Mouse (Mus musculus): ENCODE data around the gene Epb41l4b.
A peak's percentile ranks its signal among the peaks of the same experiment; 100 is the strongest.

DNA sequence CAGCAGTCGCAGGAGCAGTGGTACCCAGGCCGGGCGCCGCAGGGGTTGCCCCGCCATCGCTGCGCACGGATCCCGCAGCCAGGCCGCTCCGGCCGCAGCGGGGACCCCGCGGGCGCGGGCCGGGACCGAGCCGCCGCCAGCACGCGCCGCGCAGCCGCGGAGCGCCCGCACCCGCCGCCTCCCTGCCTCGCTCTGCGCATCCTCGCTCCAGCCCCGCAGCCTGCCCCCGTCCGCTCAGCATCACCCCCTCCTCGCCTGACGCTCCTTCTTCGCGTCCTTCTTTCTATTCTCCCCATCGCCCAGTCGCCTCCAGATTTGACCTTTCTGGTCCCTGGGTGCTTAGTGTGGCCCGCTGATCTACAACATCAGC lies 153.0 kb downstream of the Epb41l4b start, which contains the start of gene Frrs1l:
- no peak for TF ChIP-seq CTCF (IDR thresholded peaks at IDR 0.05; ENCODE audit: insufficient read depth, low read depth, low read length)
- TF ChIP-seq POLR2A (IDR thresholded peaks at IDR 0.05; ENCODE audit: insufficient read depth, low read depth, low read length), result peak; percentile 63

All from olfactory bulb, adult 2 months (tissue).